Mouse (Mus musculus): Measurements from ENCODE around the gene Trim9. TPM values are rescaled to one million over a fixed set of nuclear protein-coding genes. Genes with fewer than 3 reads are reported as not detected.

Gene Trim9
- polyA plus RNA-seq, 1 experiment from 2014 or later: 2.4 TPM

DNA sequence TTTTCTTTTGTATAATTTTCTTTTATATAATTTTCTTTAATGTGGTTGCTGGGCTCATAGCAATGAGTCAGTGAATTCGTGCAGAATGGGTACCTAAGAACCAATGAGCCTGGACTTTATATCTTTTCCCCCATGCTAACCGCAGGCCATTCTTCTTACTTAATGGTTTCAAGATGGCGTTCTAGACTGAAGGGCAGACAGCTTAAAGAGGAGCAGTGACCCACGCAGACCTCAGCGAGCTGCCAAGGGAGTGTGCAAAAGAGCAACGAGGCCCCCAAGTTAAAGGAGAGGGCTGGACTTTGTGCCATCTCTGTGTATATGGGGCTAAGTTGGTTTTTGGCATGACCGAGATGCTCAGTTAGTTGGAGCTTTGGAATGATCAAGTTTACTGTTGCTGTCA, 83.7 kb downstream of the Trim9 start:
- no peak overlapping the region for H3K4me2 ChIP-seq (replicated peaks; ENCODE audit: low read depth, low read length)
- no peak for ATAC-seq (ENCODE audit: insufficient number of reproducible peaks, insufficient read depth, low FRiP score, low read depth)
- H3K27me3 ChIP-seq (ENCODE audit: control insufficient read depth, insufficient read depth, low read length): no peaks in the 10 kb centered on the region
- H3K27ac ChIP-seq (ENCODE audit: low read length): no peak overlapping the region
- H3K4me3 ChIP-seq (ENCODE audit: low read depth, low read length): no peak overlapping the region
- H3K9me3 ChIP-seq (ENCODE audit: control insufficient read depth, low read depth, low read length): no peaks in the 10 kb centered on the region
- no peak overlapping the region for H3K9ac ChIP-seq (replicated peaks; ENCODE audit: low read depth, low read length)
- no peaks in the 10 kb centered on the region for H3K4me1 ChIP-seq (ENCODE audit: control insufficient read depth, insufficient read depth, low read length)
- WGBS: 74% methylated on average over 7 of the region's 7 CpGs
- H3K36me3 ChIP-seq (ENCODE audit: control insufficient read depth, insufficient read depth, low read length): no peaks in the 10 kb centered on the region

DNA sequence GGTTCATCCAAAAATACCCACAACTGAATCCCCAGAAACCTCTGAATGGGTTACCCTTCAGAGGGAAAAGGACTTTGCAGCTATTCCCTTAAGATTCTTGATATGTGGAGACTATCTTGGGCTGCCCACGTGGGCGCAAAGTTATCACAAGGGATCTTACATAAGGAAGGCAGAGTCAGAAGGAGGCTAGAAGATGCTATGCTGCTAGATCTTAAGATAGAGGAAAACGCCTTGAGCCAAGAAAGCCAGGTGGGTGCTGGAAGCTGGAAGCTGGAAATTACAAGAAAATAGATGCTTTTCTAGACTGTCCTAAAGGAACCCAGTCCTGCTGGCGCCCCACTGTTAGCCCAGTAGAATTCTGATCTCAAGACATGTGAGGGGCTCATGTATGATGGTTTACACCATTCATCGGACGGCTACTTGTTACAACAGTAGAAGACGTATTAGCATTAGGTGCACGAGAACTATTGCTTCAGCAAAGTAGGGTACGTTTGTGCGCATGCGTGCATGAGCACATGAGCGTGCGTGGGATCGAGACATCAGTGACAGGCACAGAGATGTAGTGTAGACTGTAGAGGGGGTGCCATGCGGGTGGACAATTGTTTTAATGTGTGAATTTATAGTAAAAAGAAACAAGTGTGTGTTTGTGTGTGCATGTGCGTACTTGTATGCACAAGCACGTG, 85.0 kb downstream of the Trim9 start:
- Histone ChIP-seq H3K27me3 (ENCODE audit: control insufficient read depth, insufficient read depth, low read length) (no peaks in the 10 kb centered on the region), H3K9ac (replicated peaks; ENCODE audit: low read depth, low read length) (no peak overlapping the region), H3K27ac (ENCODE audit: low read length) (no peak overlapping the region), H3K36me3 (ENCODE audit: control insufficient read depth, insufficient read depth, low read length) (no peaks in the 10 kb centered on the region), H3K4me3 (ENCODE audit: low read depth, low read length) (no peak overlapping the region), H3K4me1 (ENCODE audit: control insufficient read depth, insufficient read depth, low read length) (no peaks in the 10 kb centered on the region), H3K4me2 (replicated peaks; ENCODE audit: low read depth, low read length) (no peak overlapping the region), H3K9me3 (ENCODE audit: control insufficient read depth, low read depth, low read length) (no peaks in the 10 kb centered on the region)
- 94% methylated on average over 17 of the region's 17 CpGs for WGBS
- no peak for ATAC-seq (ENCODE audit: insufficient number of reproducible peaks, insufficient read depth, low FRiP score, low read depth)

DNA sequence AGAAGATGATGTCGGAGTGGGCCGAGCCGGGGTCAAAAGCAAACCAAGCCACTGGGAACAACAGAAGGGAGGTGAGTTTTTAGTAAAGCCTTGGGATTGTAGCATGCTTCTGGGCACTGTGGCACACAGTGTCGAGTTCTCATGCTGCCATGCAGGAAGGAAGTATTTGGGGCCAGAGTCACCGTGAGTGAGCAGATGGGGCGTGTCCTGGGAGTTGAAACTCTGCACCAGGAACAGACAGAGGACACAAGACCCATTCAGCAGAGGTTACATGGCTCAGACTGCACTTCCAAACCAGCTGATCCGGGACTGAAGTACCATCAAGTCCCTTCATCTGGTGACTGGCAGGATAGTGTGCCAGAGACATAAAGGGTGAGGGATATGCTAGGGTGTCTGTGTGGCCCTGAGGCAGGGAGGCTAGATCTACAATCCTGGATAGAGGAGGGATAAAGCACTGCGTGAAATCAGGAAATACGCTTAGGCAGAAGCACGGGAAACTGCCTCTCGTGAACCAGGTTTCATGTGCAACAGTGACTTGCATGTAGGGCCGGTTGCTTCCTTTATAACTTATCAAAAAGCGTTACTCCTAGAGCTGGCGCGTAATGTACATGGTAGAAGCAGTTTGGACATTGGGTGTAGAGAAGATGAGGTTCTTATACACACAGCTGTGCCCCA, 96.1 kb downstream of the Trim9 start:
- no peaks in the 10 kb centered on the region for H3K36me3 ChIP-seq (ENCODE audit: control insufficient read depth, insufficient read depth, low read length)
- H3K9ac ChIP-seq (replicated peaks; ENCODE audit: low read depth, low read length): no peak overlapping the region
- 74% methylated on average over 15 of the region's 15 CpGs for WGBS
- H3K4me2 ChIP-seq (replicated peaks; ENCODE audit: low read depth, low read length): no peak overlapping the region
- H3K9me3 ChIP-seq (ENCODE audit: control insufficient read depth, low read depth, low read length): no peaks in the 10 kb centered on the region
- no peak overlapping the region for H3K27ac ChIP-seq (ENCODE audit: low read length)
- H3K4me1 ChIP-seq (ENCODE audit: control insufficient read depth, insufficient read depth, low read length): 0 out of 2 replicates have a peak, but pooled peaks cover 8% of the 10 kb centered on the region
- ATAC-seq (ENCODE audit: insufficient number of reproducible peaks, insufficient read depth, low FRiP score, low read depth): no peak
- H3K4me3 ChIP-seq (ENCODE audit: low read depth, low read length): no peak overlapping the region
- no peaks in the 10 kb centered on the region for H3K27me3 ChIP-seq (ENCODE audit: control insufficient read depth, insufficient read depth, low read length)

DNA sequence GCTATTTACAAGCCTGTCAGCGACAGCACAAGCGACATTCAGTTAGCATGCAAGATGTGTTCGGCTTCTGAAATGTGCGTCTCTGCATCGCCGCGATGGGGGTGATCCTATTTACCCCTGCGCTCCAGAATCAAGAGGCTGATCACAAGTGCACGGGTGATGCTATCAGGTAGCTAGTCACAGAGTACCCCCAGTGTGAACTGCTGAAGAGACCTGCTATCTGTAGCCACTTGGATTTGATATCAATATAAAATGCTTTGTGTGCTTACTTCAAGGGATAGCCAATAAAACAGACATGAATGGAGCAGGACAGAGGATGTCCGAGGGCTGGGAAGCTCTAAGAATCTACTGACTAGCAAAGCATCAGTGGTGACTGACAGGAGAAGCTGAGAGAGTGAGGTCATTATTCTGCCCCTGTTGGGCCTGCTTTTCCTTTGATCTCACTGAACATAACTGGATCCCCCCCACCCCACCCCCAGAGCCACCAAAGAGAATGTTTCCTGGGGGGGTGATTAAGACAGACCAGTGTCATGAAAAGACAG, 97.7 kb downstream of the Trim9 start:
- Histone ChIP-seq H3K4me2 (replicated peaks; ENCODE audit: low read depth, low read length) (no peak overlapping the region), H3K4me1 (ENCODE audit: control insufficient read depth, insufficient read depth, low read length) (0 out of 2 replicates have a peak, but pooled peaks cover 8% of the 10 kb centered on the region), H3K27ac (ENCODE audit: low read length) (no peak overlapping the region), H3K9ac (replicated peaks; ENCODE audit: low read depth, low read length) (no peak overlapping the region), H3K36me3 (ENCODE audit: control insufficient read depth, insufficient read depth, low read length) (no peaks in the 10 kb centered on the region), H3K27me3 (ENCODE audit: control insufficient read depth, insufficient read depth, low read length) (no peaks in the 10 kb centered on the region), H3K9me3 (ENCODE audit: control insufficient read depth, low read depth, low read length) (no peaks in the 10 kb centered on the region), H3K4me3 (ENCODE audit: low read depth, low read length) (no peak overlapping the region)
- 87% methylated on average over 10 of the region's 10 CpGs for WGBS
- no peak for ATAC-seq (ENCODE audit: insufficient number of reproducible peaks, insufficient read depth, low FRiP score, low read depth)

DNA sequence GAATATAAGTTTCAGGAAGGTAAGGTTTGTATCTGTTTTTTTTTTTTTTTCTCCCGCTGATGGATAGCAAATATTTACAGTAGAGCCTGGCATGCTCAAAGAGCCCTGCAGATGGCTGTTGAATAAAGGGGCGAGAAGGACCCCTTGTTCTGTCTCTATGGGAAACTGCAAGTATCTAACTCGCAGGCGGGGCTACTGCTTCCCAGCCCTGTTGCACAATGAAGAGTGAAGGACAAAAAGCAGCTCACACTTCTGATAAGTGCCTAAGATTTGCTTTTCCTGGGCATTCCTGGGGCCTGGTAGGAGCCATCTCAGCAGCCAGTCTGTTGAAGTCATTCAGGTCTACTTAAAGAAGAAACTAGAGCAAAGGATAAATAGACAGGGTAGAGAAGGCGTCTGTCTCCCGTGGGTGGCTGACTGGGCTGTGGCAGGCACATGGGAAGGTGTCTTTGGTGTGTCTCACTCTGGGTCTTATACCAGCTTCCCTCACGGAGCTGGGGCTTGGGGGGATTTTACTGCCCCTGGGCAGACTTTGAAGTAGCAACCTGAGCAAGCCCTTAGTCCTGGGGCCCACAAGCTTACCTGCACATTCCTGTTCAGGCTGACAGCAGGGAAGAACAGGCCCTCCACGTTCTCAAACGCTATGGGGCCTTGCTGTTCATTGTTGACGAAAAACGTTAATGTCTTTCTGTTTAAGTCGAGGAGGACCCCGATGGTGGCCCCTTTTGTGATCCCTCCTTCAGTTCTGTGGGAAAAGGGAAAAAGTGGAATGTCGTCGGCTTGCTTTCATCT, 99.5 kb downstream of the Trim9 start:
- no peak for ATAC-seq (ENCODE audit: insufficient number of reproducible peaks, insufficient read depth, low FRiP score, low read depth)
- H3K27ac ChIP-seq (ENCODE audit: low read length): no peak overlapping the region
- H3K9me3 ChIP-seq (ENCODE audit: control insufficient read depth, low read depth, low read length): no peaks in the 10 kb centered on the region
- no peak overlapping the region for H3K4me2 ChIP-seq (replicated peaks; ENCODE audit: low read depth, low read length)
- no peak overlapping the region for H3K4me3 ChIP-seq (ENCODE audit: low read depth, low read length)
- H3K4me1 ChIP-seq (ENCODE audit: control insufficient read depth, insufficient read depth, low read length): 0 out of 2 replicates have a peak, but pooled peaks cover 8% of the 10 kb centered on the region
- WGBS: 62% methylated on average over 15 of the region's 15 CpGs
- H3K27me3 ChIP-seq (ENCODE audit: control insufficient read depth, insufficient read depth, low read length): no peaks in the 10 kb centered on the region
- H3K9ac ChIP-seq (replicated peaks; ENCODE audit: low read depth, low read length): no peak overlapping the region
- no peaks in the 10 kb centered on the region for H3K36me3 ChIP-seq (ENCODE audit: control insufficient read depth, insufficient read depth, low read length)

DNA sequence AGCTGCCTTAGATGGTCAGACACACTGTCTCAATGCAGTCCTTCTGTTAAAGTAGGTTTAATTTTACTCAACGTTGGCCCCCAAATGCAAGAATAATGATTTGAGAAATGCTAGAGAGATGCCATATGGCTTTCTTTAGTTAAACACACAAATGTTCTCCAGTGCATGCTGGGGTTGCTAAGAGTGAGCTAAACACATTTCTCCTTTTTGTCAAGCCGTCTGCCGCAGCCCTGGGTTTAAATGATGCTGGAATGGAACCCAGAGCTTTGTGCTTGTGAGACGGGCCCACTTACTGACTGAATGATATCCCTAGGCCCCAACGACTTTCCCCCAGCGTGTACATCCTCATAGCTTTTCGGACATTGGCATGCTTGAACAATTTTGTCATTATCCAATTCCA, 104.9 kb downstream of the Trim9 start:
- Histone ChIP-seq H3K27me3 (ENCODE audit: control insufficient read depth, insufficient read depth, low read length) (no peaks in the 10 kb centered on the region), H3K36me3 (ENCODE audit: control insufficient read depth, insufficient read depth, low read length) (no peaks in the 10 kb centered on the region), H3K27ac (ENCODE audit: low read length) (no peak overlapping the region), H3K4me3 (ENCODE audit: low read depth, low read length) (no peak overlapping the region), H3K4me2 (replicated peaks; ENCODE audit: low read depth, low read length) (no peak overlapping the region), H3K9me3 (ENCODE audit: control insufficient read depth, low read depth, low read length) (no peaks in the 10 kb centered on the region), H3K4me1 (ENCODE audit: control insufficient read depth, insufficient read depth, low read length) (no peaks in the 10 kb centered on the region), H3K9ac (replicated peaks; ENCODE audit: low read depth, low read length) (no peak overlapping the region)
- 79% methylated on average over 7 of the region's 7 CpGs for WGBS
- no peak for ATAC-seq (ENCODE audit: insufficient number of reproducible peaks, insufficient read depth, low FRiP score, low read depth)

DNA sequence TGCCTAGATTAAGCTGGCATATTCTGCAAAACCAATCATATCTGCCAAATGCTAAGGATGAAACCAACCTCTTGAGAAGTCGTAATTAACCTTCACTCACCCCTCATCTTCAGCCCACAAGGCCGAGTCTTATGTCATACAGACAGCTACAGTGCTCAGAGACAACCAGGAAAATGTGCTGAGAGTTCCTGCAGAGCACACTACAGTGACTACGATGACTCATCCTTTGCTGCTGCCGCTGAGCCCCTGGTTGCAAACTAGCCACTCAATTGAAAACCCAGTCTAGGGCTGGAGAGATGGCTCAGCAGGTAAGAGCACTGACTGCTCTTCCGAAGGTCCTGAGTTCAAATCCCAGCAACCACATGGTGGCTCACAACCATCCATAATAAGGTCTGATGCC, 107.7 kb downstream of the Trim9 start:
- Histone ChIP-seq H3K9ac (replicated peaks; ENCODE audit: low read depth, low read length) (no peak overlapping the region), H3K4me2 (replicated peaks; ENCODE audit: low read depth, low read length) (no peak overlapping the region), H3K4me1 (ENCODE audit: control insufficient read depth, insufficient read depth, low read length) (no peaks in the 10 kb centered on the region), H3K9me3 (ENCODE audit: control insufficient read depth, low read depth, low read length) (no peaks in the 10 kb centered on the region), H3K27ac (ENCODE audit: low read length) (no peak overlapping the region), H3K4me3 (ENCODE audit: low read depth, low read length) (no peak overlapping the region), H3K27me3 (ENCODE audit: control insufficient read depth, insufficient read depth, low read length) (no peaks in the 10 kb centered on the region), H3K36me3 (ENCODE audit: control insufficient read depth, insufficient read depth, low read length) (no peaks in the 10 kb centered on the region)
- WGBS: 73% methylated on average over 5 of the region's 5 CpGs
- no peak for ATAC-seq (ENCODE audit: insufficient number of reproducible peaks, insufficient read depth, low FRiP score, low read depth)

DNA sequence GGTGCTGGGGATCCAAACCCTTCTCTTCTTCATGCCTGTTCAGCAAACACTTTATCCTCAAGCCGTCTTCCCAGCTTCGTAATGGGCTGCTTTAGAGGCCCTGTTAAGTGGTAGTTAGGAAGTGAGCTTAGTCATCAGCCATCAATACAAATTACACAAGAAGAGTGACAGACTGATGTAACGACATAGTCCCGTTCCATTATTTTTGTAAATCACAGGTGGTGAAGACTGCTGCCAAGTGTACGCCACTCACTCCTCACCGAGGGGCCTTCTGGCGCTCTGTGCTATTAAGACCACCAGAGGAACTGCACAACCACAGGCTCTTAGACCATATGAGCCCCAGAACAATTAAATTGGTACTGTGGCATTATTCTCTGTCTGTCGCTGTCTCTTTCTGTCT, 108.8 kb downstream of the Trim9 start:
- Histone ChIP-seq H3K4me1 (ENCODE audit: control insufficient read depth, insufficient read depth, low read length) (no peaks in the 10 kb centered on the region), H3K4me2 (replicated peaks; ENCODE audit: low read depth, low read length) (no peak overlapping the region), H3K9me3 (ENCODE audit: control insufficient read depth, low read depth, low read length) (no peaks in the 10 kb centered on the region), H3K4me3 (ENCODE audit: low read depth, low read length) (no peak overlapping the region), H3K27me3 (ENCODE audit: control insufficient read depth, insufficient read depth, low read length) (no peaks in the 10 kb centered on the region), H3K27ac (ENCODE audit: low read length) (no peak overlapping the region), H3K36me3 (ENCODE audit: control insufficient read depth, insufficient read depth, low read length) (no peaks in the 10 kb centered on the region), H3K9ac (replicated peaks; ENCODE audit: low read depth, low read length) (no peak overlapping the region)
- no peak for ATAC-seq (ENCODE audit: insufficient number of reproducible peaks, insufficient read depth, low FRiP score, low read depth)
- 63% methylated on average over 8 of the region's 8 CpGs for WGBS
